Mouse (Mus musculus) heart, embryonic 16.5 days (tissue): ENCODE data around the gene Defb47. TPM values are rescaled to one million over a fixed set of nuclear protein-coding genes. Genes with fewer than 3 reads are reported as not detected.

Source experiments
- ATAC-seq: fragments of 200-750 bp; cut with Nextera tagmentation; replicated peaks from 2 replicates; pipeline ENCODE4 v1.8.0; 2017; ENCODE audit warnings: moderate number of reproducible peaks; ENCODE audit not compliant: insufficient read depth, low FRiP score; ENCODE audit errors: extremely low read depth
- H3K27ac ChIP-seq: fragments of 300-500 bp; sonication (generic); 2 replicates; pipeline ENCODE4 v1.5.1; 2014; ENCODE audit warnings: mild to moderate bottlenecking, low read length, control low read depth, moderate library complexity
- H3K27me3 ChIP-seq: fragments of 300-500 bp; sonication (generic); 2 replicates; pipeline ENCODE4 v1.6.1; 2014; ENCODE audit warnings: low read length, mixed read lengths; ENCODE audit not compliant: control insufficient read depth, insufficient read depth
- H3K36me3 ChIP-seq: fragments of 300-500 bp; sonication (generic); 2 replicates; pipeline ENCODE4 v1.6.1; 2014; ENCODE audit not compliant: control insufficient read depth, insufficient read depth
- H3K4me1 ChIP-seq: fragments of 300-500 bp; sonication (generic); 2 replicates; pipeline ENCODE4 v1.6.1; 2014; ENCODE audit warnings: low read length, mixed read lengths; ENCODE audit not compliant: control insufficient read depth, insufficient read depth
- H3K4me2 ChIP-seq: fragments of 300-500 bp; sonication (generic); 2 replicates; pipeline ENCODE4 v1.6.1; 2014; ENCODE audit warnings: low read depth, mild to moderate bottlenecking, control low read depth, low read length
- H3K4me3 ChIP-seq: fragments of 300-500 bp; sonication (generic); 2 replicates; pipeline ENCODE4 v1.5.1; 2014; ENCODE audit warnings: mild to moderate bottlenecking, control low read depth, low read length
- H3K9ac ChIP-seq: fragments of 300-500 bp; sonication (generic); 2 replicates; pipeline ENCODE4 v1.6.1; 2014; ENCODE audit warnings: low read length, control low read depth
- H3K9me3 ChIP-seq: fragments of 300-500 bp; sonication (generic); replicated peaks from 2 replicates; pipeline ENCODE4 v1.6.1; 2016; ENCODE audit warnings: low read length; ENCODE audit not compliant: control insufficient read depth
- WGBS: fragments of 180-500 bp; shearing (Covaris S2); extraction: QIAGEN DNeasy Blood & Tissue Kit; methylation state at CpG from one replicate; pipeline ENCODE4 v1.1.7; 2014; 5-methylcytosine and 5-hydroxymethylcytosine counted together
- polyA plus RNA-seq: library from polyadenylated mRNA; unstranded; fragments of >200 nt; fragmentation: Nextera tagmentation; extraction: Ambion mirVana; gene quantifications from 2 replicates; pipeline ENCODE4 v1.2.1, GENCODE M21; 2015

Gene Defb47
- not detected in 2 replicates for polyA plus RNA-seq

DNA sequence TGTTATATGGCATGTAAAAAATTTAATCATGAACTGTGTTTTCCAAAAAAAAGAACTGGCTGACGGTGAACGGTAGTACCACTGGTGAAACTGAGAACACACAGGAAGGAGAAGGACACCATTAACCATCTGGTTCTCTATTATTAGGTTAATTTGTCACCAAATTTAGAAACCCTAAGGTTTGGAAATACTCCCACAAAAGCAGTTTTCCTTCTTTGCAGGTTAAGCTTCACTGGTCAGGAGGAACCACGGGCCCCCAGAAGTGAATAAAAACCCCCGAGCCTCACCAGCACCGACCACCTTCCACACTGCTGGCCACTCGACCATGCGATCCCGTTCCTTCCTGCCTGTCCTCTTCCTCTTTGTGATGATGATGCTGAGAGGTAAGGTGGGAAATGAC, at the start of gene Defb47:
Gene Defb47, plus strand, starts transcription at position 301 of the 400 bp plus-strand sequence.
- no peak for ATAC-seq
- no peak within 1 kb of the TSS for H3K4me2 ChIP-seq
- H3K4me1 ChIP-seq = no peaks in the 10 kb centered on the region
- H3K27ac ChIP-seq = no peak within 1 kb of the TSS
- no peak within 1 kb of the TSS for H3K9ac ChIP-seq
- H3K9me3 ChIP-seq = no peaks in the 10 kb centered on the region
- H3K36me3 ChIP-seq = no peaks in the 10 kb centered on the region
- no peak within 1 kb of the TSS for H3K4me3 ChIP-seq
- WGBS = 81% methylated on average over 8 of the region's 8 CpGs
- H3K27me3 ChIP-seq = no peaks in the 10 kb centered on the region

DNA sequence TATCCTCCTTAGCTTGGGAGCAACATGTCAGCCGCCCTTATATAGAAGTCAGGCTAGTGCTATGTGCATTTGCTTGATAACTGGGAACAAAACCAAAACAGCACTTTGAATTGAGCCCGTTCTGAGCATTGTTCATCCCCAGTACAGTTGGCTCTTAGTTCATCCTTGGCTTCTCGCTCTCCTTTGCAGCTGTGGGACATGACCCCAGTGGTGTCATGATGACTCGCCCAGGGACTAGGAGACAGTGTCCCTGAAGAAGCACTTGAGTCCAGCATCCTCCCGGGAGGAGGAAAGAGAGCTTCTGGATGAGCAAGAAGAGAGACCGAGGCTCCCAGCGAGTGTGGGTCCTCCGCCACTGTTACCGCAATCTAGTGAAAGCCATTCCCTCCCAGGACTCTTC, 41.8 kb upstream of the Defb47 start:
- Histone ChIP-seq H3K9ac (no peak overlapping the region), H3K4me1 (peaks cover 6% of the 10 kb centered on the region; the same call in 1 of the 2 replicates), H3K4me3 (no peak overlapping the region), H3K9me3 (no peaks in the 10 kb centered on the region), H3K27ac (no peak overlapping the region; the same call in 1 of the 2 replicates), H3K4me2 (no peak overlapping the region), H3K27me3 (no peaks in the 10 kb centered on the region), H3K36me3 (peaks cover 11% of the 10 kb centered on the region)
- WGBS = 74% methylated on average over 9 of the region's 9 CpGs
- ATAC-seq = no peak

DNA sequence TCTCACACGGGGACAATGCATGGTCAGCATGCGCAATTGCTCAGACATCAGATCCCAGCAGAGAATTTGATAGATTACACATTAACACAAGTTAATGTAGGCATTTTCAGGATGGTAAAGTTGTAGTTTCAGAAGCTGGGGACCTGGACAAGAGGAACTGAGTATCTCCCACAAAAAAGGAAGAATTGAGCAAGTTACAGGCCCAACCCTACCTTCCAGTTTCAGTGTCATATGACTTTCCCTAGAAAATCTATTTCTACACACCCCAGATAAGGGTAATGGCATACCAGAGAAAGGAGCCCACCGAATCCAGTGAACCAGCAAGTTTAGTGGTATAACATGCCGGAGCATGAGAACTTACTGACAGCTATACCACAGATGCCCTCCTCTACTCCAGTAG, 34.2 kb upstream of the Defb47 start:
- Histone ChIP-seq H3K4me3 (no peak overlapping the region), H3K4me2 (no peak overlapping the region), H3K36me3 (no peaks in the 10 kb centered on the region; the same call in 1 of the 2 replicates), H3K9ac (no peak overlapping the region), H3K9me3 (no peaks in the 10 kb centered on the region), H3K27ac (no peak overlapping the region), H3K4me1 (peaks cover 13% of the 10 kb centered on the region), H3K27me3 (no peaks in the 10 kb centered on the region)
- no peak for ATAC-seq
- WGBS = 82% methylated on average over 4 of the region's 4 CpGs

DNA sequence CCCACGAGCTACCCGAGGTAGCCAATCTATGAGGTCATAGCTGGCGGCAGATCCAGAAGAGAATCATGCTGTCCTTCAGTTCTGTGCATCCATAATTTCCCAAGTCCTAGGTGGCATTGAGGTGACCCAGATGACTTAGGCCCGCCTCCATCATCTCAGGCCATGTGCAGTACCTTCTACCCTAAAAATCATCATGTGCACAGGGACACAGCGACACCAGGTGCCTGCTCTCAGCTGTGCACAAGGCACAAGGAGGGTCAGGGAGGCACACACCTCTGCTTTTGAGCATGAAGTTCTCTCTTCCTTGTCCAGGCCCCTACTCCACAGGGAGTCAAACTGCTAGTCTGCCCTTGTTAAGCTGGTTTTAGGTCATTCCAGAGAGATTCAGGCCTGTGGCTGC, 32.5 kb upstream of the Defb47 start:
- H3K36me3 ChIP-seq = no peaks in the 10 kb centered on the region
- H3K9me3 ChIP-seq = no peaks in the 10 kb centered on the region
- H3K9ac ChIP-seq = peak overlapping the region; percentile 57
- H3K27ac ChIP-seq = no peak overlapping the region
- H3K4me1 ChIP-seq = peaks cover 13% of the 10 kb centered on the region
- WGBS = 72% methylated on average over 5 of the region's 5 CpGs
- H3K4me2 ChIP-seq = peak overlapping the region; percentile 67
- no peak overlapping the region for H3K4me3 ChIP-seq
- ATAC-seq = no peak; the same call in 1 of the 2 replicates
- no peaks in the 10 kb centered on the region for H3K27me3 ChIP-seq

DNA sequence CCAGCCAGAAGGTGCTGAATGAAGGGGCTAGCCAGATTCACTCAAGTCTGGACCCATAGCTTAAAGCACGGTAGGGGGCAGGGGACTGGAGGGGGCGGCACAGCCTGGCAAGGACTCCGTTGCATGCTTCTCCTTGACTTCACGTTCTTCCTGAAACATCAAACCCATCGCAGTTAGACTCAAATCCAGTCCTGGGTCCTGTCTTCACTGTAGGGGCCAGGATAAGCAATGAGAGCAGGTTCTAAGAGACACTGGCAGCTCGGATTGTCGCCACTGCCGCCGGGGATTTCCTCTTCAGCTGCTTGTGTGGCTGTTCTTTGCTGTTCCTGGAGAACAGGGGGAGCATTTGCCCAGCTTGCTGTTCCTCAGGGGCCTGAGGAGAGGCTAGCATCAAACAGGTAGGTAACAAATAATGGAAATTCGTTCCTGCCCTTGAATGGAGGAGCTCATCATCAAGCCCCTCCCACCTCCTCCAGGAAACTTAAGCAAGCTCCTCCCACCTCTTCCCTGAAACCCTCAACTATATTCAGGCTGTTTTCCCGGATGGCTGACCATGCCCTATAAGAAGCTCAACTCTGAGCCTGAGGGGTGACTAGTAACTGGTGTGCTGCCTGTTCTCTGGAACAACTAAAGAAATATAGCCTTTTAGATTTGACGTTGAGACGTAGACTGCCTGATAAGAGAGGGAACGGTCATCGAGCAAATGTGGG, 31.9 kb upstream of the Defb47 start:
- peaks cover 13% of the 10 kb centered on the region for H3K4me1 ChIP-seq
- H3K4me2 ChIP-seq = peak overlapping the region; percentile 67
- no peaks in the 10 kb centered on the region for H3K36me3 ChIP-seq
- H3K27ac ChIP-seq = peak overlapping the region; percentile 18
- H3K4me3 ChIP-seq = peak overlapping the region; percentile 42
- H3K9ac ChIP-seq = peak overlapping the region; percentile 57
- H3K27me3 ChIP-seq = no peaks in the 10 kb centered on the region
- 13% methylated on average over 15 of the region's 15 CpGs for WGBS
- no peak for ATAC-seq
- no peaks in the 10 kb centered on the region for H3K9me3 ChIP-seq

DNA sequence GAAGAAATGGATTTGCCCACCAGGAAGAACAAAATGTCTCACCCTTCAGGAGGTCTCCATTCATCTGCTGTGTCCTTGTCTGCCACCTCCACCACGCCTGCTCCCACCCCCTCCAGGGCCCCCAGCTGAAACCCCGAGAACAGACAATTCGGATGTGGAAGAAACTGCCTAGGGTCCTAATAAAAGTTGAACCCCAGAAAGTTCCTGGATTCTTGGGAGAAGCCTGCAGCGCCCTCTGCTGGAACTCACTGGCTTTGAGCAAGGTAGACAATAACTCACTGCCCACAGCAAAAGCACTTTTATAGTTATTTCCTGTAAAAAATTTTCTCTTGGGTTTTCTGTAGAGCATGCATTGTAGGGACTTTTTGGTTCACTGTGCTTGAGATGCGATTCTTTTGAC, 22.8 kb upstream of the Defb47 start:
- 8% methylated on average over 5 of the region's 5 CpGs for WGBS
- H3K27ac ChIP-seq = no peak overlapping the region
- no peaks in the 10 kb centered on the region for H3K27me3 ChIP-seq
- no peak overlapping the region for H3K4me2 ChIP-seq
- no peaks in the 10 kb centered on the region for H3K36me3 ChIP-seq
- H3K4me3 ChIP-seq = no peak overlapping the region
- no peak overlapping the region for H3K9ac ChIP-seq
- no peaks in the 10 kb centered on the region for H3K4me1 ChIP-seq
- no peak for ATAC-seq
- no peaks in the 10 kb centered on the region for H3K9me3 ChIP-seq

DNA sequence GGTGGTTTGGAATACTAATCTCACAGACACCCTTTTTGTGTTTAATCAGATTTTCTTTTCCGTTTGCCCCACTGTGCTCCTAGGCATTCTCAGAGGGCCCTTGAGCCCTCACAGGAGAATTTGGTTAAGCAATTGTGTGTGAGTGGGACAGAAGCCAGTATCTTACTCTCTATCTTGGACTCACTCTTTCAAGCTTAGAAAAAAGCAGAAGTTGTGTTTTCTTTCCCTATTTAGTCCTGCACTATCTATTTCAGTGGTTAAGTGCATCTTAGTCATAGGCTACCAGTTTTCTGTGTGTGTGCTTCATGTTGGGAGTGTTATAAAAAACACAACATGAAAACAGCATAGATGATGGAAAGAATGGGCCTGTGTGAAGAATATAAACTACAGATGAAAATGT, 18.1 kb upstream of the Defb47 start:
- H3K27me3 ChIP-seq = no peaks in the 10 kb centered on the region
- no peak overlapping the region for H3K9ac ChIP-seq
- H3K9me3 ChIP-seq = no peaks in the 10 kb centered on the region
- H3K4me2 ChIP-seq = no peak overlapping the region
- no peaks in the 10 kb centered on the region for H3K36me3 ChIP-seq
- H3K27ac ChIP-seq = no peak overlapping the region
- H3K4me3 ChIP-seq = no peak overlapping the region
- WGBS = 77% methylated on average over 1 of the region's 1 CpGs
- H3K4me1 ChIP-seq = no peaks in the 10 kb centered on the region
- no peak for ATAC-seq

DNA sequence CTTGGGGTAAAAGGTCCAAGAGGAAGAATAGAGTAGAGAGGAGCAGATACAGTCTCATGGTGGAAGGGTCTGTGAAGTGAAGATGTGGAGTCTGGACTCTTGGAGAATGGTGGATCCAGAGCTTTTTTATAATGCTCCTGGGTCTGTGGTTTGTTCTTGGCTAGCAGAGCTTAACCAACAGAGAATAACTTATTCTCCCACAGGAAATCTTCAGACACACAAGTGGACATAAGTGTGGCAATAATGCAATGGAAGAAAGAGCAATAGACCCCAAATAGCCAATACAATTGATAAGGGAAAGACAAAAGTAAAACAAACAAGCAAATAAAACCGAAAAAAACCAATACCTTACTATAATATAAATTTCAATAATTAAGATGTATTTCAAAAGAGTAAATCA, 13.5 kb upstream of the Defb47 start, which contains the start of gene Defb48:
Gene Defb48, minus strand, starts transcription at position 101 of the 400 bp plus-strand sequence.
- no peaks in the 10 kb centered on the region for H3K9me3 ChIP-seq
- H3K36me3 ChIP-seq = no peaks in the 10 kb centered on the region
- no peak within 1 kb of the TSS for H3K27ac ChIP-seq
- no peaks in the 10 kb centered on the region for H3K4me1 ChIP-seq
- no peaks in the 10 kb centered on the region for H3K27me3 ChIP-seq
- no peak within 1 kb of the TSS for H3K9ac ChIP-seq
- no peak within 1 kb of the TSS for H3K4me3 ChIP-seq
- no peak within 1 kb of the TSS for H3K4me2 ChIP-seq
- 48% methylated on average over 1 of the region's 1 CpGs for WGBS
- ATAC-seq = no peak

DNA sequence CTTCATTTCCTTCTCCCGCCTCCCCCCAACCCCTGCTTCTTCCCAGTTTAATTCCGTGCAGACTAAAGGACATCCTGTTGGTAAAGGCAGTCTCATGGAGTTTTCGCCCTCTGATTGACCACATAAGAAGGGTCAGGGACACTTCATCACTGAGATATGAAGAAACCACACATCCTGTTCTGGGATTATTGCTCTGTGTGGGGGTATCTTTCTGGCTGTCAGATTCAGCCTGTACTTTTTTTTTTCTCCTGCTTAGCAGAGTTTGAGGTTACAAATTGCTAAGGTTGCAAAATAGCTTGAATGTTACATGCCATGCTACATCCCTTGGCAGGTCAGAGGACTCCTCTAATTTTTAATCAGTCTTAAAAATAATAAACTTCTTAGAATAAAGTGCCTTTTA, 6.6 kb upstream of the Defb47 start:
- Histone ChIP-seq H3K4me1 (peaks cover 5% of the 10 kb centered on the region; the same call in 1 of the 2 replicates), H3K27ac (no peak overlapping the region), H3K4me2 (no peak overlapping the region), H3K9ac (no peak overlapping the region), H3K36me3 (no peaks in the 10 kb centered on the region), H3K27me3 (no peaks in the 10 kb centered on the region), H3K4me3 (no peak overlapping the region), H3K9me3 (no peaks in the 10 kb centered on the region)
- no peak for ATAC-seq
- WGBS = 61% methylated on average over 3 of the region's 3 CpGs
